Mouse (Mus musculus) kidney, adult 2 months (tissue): ENCODE results near the gene Saysd1. TPM values are rescaled to one million over a fixed set of nuclear protein-coding genes. Genes with fewer than 3 reads are reported as not detected.
A peak's percentile ranks its signal among the peaks of the same experiment; 100 is the strongest.

Experiments used
- DNase-seq: peaks from one replicate; pipeline ENCODE4 v3.0.0; 2021
- H3K27ac ChIP-seq: fragments of 200-500 bp; 2 replicates; pipeline ENCODE4 v1.5.1; 2012; ENCODE audit warnings: low read depth, low read length, control low read depth, inconsistent platforms; ENCODE audit not compliant: insufficient read depth
- H3K27me3 ChIP-seq: fragments of 200-500 bp; replicated peaks from 2 replicates; pipeline ENCODE4 v1.6.1; 2012; ENCODE audit warnings: mild to moderate bottlenecking, moderate library complexity, low read length, inconsistent platforms; ENCODE audit not compliant: control insufficient read depth, insufficient read depth
- H3K36me3 ChIP-seq: fragments of 200-500 bp; 2 replicates; pipeline ENCODE4 v1.6.1; 2012; ENCODE audit warnings: mild to moderate bottlenecking, moderate library complexity, low read length, inconsistent platforms; ENCODE audit not compliant: control insufficient read depth, insufficient read depth
- H3K4me1 ChIP-seq: fragments of 200-500 bp; 2 replicates; pipeline ENCODE4 v1.6.1; 2011; ENCODE audit warnings: low read length; ENCODE audit not compliant: control insufficient read depth, insufficient read depth
- H3K4me3 ChIP-seq: fragments of 200-500 bp; 2 replicates; pipeline ENCODE4 v1.5.1; 2011; ENCODE audit warnings: mild to moderate bottlenecking, low read depth, low read length, control low read depth; ENCODE audit not compliant: insufficient read depth
- CTCF ChIP-seq: fragments of 200-500 bp; conservative IDR thresholded peaks from 2 replicates; pipeline ENCODE4 v1.5.1; 2011; ENCODE audit warnings: low read depth, mild to moderate bottlenecking, control low read depth, low read length, moderate library complexity, mixed read lengths; ENCODE audit not compliant: insufficient read depth, insufficient read length
- POLR2A ChIP-seq: fragments of 200-500 bp; IDR thresholded peaks from one replicate; pipeline ENCODE4 v1.6.1; 2011; ENCODE audit warnings: low read depth, low read length, control low read depth
- WGBS: fragments of 180-500 bp; shearing (Covaris S2); methylation state at CpG from one replicate; pipeline ENCODE4 v1.1.7; 2018; 5-methylcytosine and 5-hydroxymethylcytosine counted together
- polyA plus RNA-seq: library from polyadenylated mRNA; depleted of rRNA; stranded (reverse); fragments of >200 nt; gene quantifications from 2 replicates; pipeline ENCODE4 v1.2.3, GENCODE M21; 2012

Gene Saysd1
- polyA plus RNA-seq, 1 experiment, result 11.4 TPM

DNA sequence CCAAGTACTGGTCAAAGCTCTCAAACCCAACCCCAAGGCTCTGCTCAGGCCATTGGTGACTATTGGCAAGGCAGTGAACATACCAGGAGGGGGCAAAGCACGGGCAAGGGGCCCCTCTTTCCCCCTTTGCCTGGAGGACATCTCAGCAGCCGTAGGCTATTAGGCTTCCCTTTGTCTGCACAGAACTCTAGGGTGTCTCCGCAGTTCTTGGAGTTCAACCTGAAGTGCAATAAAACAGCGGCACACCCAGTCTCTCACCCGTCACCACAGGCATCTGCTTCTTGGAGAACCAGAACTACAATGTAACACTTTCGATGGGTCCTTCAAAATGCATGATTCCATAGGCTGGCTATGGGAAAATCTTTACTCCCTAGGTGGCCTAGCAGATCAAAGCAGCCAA lies 10.2 kb downstream of the Saysd1 start:
- WGBS, result 90% methylated on average over 6 of the region's 6 CpGs
- H3K27me3 ChIP-seq, result no peaks in the 10 kb centered on the region
- no peak overlapping the region for H3K4me3 ChIP-seq
- DNase-seq, result no peak
- no peaks in the 10 kb centered on the region for H3K36me3 ChIP-seq
- no peaks in the 10 kb centered on the region for H3K4me1 ChIP-seq
- TF ChIP-seq CTCF, result no peak
- TF ChIP-seq POLR2A, result no peak
- H3K27ac ChIP-seq, result no peak overlapping the region

DNA sequence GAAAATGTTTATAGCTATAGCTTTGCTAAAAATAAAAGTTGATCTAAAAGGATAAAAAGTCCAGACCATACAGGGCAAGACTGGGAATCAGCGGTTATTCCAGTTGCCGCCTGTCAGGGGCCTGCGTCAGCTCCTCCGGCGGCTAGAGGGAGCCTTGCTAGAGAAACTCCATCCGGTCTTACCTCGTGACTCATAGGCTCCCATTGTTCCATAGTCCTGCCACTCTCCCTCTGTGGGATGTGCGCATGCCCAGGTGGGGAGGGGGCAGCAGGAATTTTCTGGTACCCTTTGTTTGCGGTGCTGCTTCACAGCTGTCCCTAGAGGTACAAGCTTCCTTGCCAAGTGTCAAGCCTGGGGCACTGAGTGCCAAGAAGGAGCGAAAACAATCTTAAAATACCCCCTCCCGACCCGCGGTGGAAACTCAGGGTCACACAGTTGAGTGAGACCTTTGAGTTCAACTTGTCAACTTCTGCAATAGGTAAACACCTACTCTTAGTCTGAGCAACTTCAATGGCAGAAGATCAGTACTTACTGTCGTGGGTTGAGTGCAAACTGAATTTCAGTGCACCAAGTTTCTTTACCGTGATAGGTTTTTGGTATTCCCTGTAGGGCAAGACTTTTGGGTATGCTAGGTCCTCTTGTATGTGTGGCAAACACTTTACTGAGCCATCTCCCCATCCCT lies 10.8 kb downstream of the Saysd1 start:
- TF ChIP-seq POLR2A (no peak), CTCF (no peak)
- no peak overlapping the region for H3K27ac ChIP-seq
- no peak overlapping the region for H3K4me3 ChIP-seq
- H3K27me3 ChIP-seq, result no peaks in the 10 kb centered on the region
- H3K36me3 ChIP-seq, result no peaks in the 10 kb centered on the region
- H3K4me1 ChIP-seq, result no peaks in the 10 kb centered on the region
- 79% methylated on average over 15 of the region's 15 CpGs for WGBS
- DNase-seq, result no peak

- 75% methylated on average over 5 of the region's 5 CpGs for WGBS
- no peak overlapping the region for H3K27ac ChIP-seq
- peaks cover 13% of the 10 kb centered on the region for H3K4me1 ChIP-seq
- H3K36me3 ChIP-seq, result no peaks in the 10 kb centered on the region
- no peak overlapping the region for H3K4me3 ChIP-seq
- no peak for TF ChIP-seq POLR2A
- TF ChIP-seq CTCF, result no peak
- H3K27me3 ChIP-seq, result no peaks in the 10 kb centered on the region
- no peak for DNase-seq
Observed at GRCm38 (mm10) chr14:20120868-20121267, 17.5 kb downstream of the Saysd1 start.

- no peak for DNase-seq
- no peak overlapping the region for H3K27ac ChIP-seq
- H3K27me3 ChIP-seq, result no peaks in the 10 kb centered on the region
- no peak for TF ChIP-seq POLR2A
- TF ChIP-seq CTCF, result no peak
- H3K36me3 ChIP-seq, result no peaks in the 10 kb centered on the region
- peaks cover 20% of the 10 kb centered on the region for H3K4me1 ChIP-seq
- 95% methylated on average over 11 of the region's 11 CpGs for WGBS
- H3K4me3 ChIP-seq, result no peak overlapping the region
Observed at GRCm38 (mm10) chr14:20120012-20120411, 18.3 kb downstream of the Saysd1 start.

GRCm38 (mm10) chr14:20116149-20116605 lies 22.2 kb downstream of the Saysd1 start:
- TF ChIP-seq CTCF (no peak), POLR2A (no peak)
- peak; percentile 90 for DNase-seq
- no peak overlapping the region for H3K27ac ChIP-seq

DNA sequence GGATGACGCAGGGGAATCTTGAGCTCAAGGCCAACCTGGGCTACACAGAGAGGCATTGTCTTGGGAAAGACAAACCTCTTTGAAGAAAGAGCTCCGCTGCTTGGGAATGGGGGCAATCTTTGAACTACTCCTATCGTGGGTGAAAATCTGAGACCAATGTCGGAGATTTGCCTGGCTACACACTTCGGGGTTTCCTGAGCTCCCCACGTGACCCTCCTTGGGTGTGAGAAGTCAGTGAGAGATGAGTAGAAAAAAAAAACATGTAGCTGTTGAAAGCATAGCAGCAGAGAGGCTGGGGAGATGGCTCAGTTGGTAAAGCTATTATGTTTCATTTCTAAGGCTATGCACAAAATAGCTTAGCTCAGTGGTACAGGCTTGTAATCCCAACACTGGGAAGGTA lies 23.4 kb downstream of the Saysd1 start:
- no peak for DNase-seq
- Histone ChIP-seq H3K27me3 (no peaks in the 10 kb centered on the region), H3K4me3 (no peak overlapping the region), H3K4me1 (peaks cover 26% of the 10 kb centered on the region), H3K36me3 (no peaks in the 10 kb centered on the region), H3K27ac (no peak overlapping the region)
- 91% methylated on average over 6 of the region's 6 CpGs for WGBS
- TF ChIP-seq CTCF (no peak), POLR2A (no peak)

More at GRCm38 (mm10) chr14:20116149-20116605, 22.2 kb downstream of the Saysd1 start:
- Histone ChIP-seq H3K36me3 (no peaks in the 10 kb centered on the region), H3K4me1 (peaks cover 26% of the 10 kb centered on the region), H3K27me3 (no peaks in the 10 kb centered on the region), H3K4me3 (no peak overlapping the region)
- WGBS, result 15% methylated on average over 9 of the region's 9 CpGs

- TF ChIP-seq CTCF (peak; percentile 91), POLR2A (no peak)
- WGBS, result 5% methylated on average over 6 of the region's 6 CpGs
- Histone ChIP-seq H3K27ac (no peak overlapping the region), H3K4me1 (peaks cover 26% of the 10 kb centered on the region), H3K27me3 (no peaks in the 10 kb centered on the region), H3K4me3 (no peak overlapping the region), H3K36me3 (no peaks in the 10 kb centered on the region)
- peak; percentile 91 for DNase-seq
Observed at GRCm38 (mm10) chr14:20113964-20114363, 24.4 kb downstream of the Saysd1 start.
